ENCODE assay signal across 11 mouse cellular contexts in genomic region chr7:98158481-98158880, GRCm38 (mm10). TPM values are rescaled to one million over a fixed set of nuclear protein-coding genes. Genes with fewer than 3 reads are reported as not detected.
DNase-seq lines count a peak whose midpoint lies in the region; ATAC-seq and TF ChIP-seq lines count a peak whose summit lies in the region.
"Had no signal": no experiment of that assay in that cellular context is flagged by ENCODE, and none has a peak within 500 bp of the region (broad histone marks: within the 10 kb centered on the region; RNA-seq: fewer than 3 reads in every experiment).

No protein-coding gene starts in this region.

- TF ChIP-seq EP300 in liver, embryonic 14.5 days (IDR thresholded peaks at IDR 0.05; ENCODE audit: low read depth) = no peak

- WGBS in embryonic facial prominence, embryonic 15.5 days = 47% methylated on average over 8 of the region's 8 CpGs
- 42% methylated on average over 8 of the region's 8 CpGs for WGBS in liver, embryonic 14.5 days (ENCODE audit: insufficient replicate concordance)
- whole genome bisulfite sequencing in stomach, embryonic 16.5 days = 26% methylated on average over 8 of the region's 8 CpGs
- WGBS in midbrain, embryonic 15.5 days = 74% methylated on average over 8 of the region's 8 CpGs
- 56% methylated on average over 8 of the region's 8 CpGs for WGBS in hindbrain, embryonic 12.5 days

- 0 out of 2 replicates have a peak, but pooled peaks cover 4% of the 10 kb centered on the region for H3K36me3 ChIP-seq in embryonic facial prominence, embryonic 15.5 days
- peaks cover 26% of the 10 kb centered on the region for H3K36me3 ChIP-seq in liver, embryonic 14.5 days (replicated peaks; ENCODE audit: control insufficient read depth, insufficient read depth, low read depth)
- no peaks in the 10 kb centered on the region for H3K36me3 ChIP-seq in stomach, embryonic 16.5 days (ENCODE audit: control insufficient read depth, insufficient read depth, low read length)
- no peaks in the 10 kb centered on the region for H3K36me3 ChIP-seq in midbrain, embryonic 15.5 days (replicated peaks)
- no peaks in the 10 kb centered on the region for H3K36me3 ChIP-seq in hindbrain, embryonic 12.5 days
- H3K36me3 ChIP-seq: heart, embryonic 15.5 days had no signal

- no peak overlapping the region for H3K9ac ChIP-seq in embryonic facial prominence, embryonic 15.5 days
- peak overlapping the region; percentile 44 for H3K9ac ChIP-seq in liver, embryonic 14.5 days (replicated peaks)
- H3K9ac ChIP-seq in stomach, embryonic 16.5 days (ENCODE audit: low read length) = 0 out of 2 replicates have a peak overlapping the region, but pooled peaks have one; percentile 17
- no peak overlapping the region for H3K9ac ChIP-seq in midbrain, embryonic 15.5 days
- no peak overlapping the region for H3K9ac ChIP-seq in hindbrain, embryonic 12.5 days
- H3K9ac ChIP-seq: heart, embryonic 15.5 days had no signal

- no peak overlapping the region for H3K4me3 ChIP-seq in embryonic facial prominence, embryonic 15.5 days (replicated peaks)
- H3K4me3 ChIP-seq in liver, embryonic 14.5 days (ENCODE audit: insufficient read depth in 1 of 2, low read depth in 2 of 2, low read length in 2 of 2) = peak overlapping the region; percentile 30 to 44
- H3K4me3 ChIP-seq in stomach, embryonic 16.5 days (replicated peaks; ENCODE audit: low read length) = no peak overlapping the region
- H3K4me3 ChIP-seq in midbrain, embryonic 15.5 days = no peak overlapping the region
- H3K4me3 ChIP-seq in hindbrain, embryonic 12.5 days = no peak overlapping the region
- H3K4me3 ChIP-seq: heart, embryonic 15.5 days had no signal

- H3K4me1 ChIP-seq in embryonic facial prominence, embryonic 15.5 days = peaks cover 51% of the 10 kb centered on the region
- H3K4me1 ChIP-seq in liver, embryonic 14.5 days (replicated peaks; ENCODE audit: control insufficient read depth in 2 of 2, insufficient read depth in 2 of 2, low read length in 1 of 2) = peaks cover 33 to 54% of the 10 kb centered on the region in 2 experiments
- peaks cover 41% of the 10 kb centered on the region for H3K4me1 ChIP-seq in stomach, embryonic 16.5 days (ENCODE audit: control insufficient read depth, insufficient read depth, low read length)
- H3K4me1 ChIP-seq in midbrain, embryonic 15.5 days = peaks cover 17% of the 10 kb centered on the region
- H3K4me1 ChIP-seq in hindbrain, embryonic 12.5 days = peaks cover 44% of the 10 kb centered on the region

- no peaks in the 10 kb centered on the region for H3K27me3 ChIP-seq in embryonic facial prominence, embryonic 15.5 days
- no peaks in the 10 kb centered on the region for H3K27me3 ChIP-seq in liver, embryonic 14.5 days (ENCODE audit: control insufficient read depth, insufficient read depth, low read length)
- H3K27me3 ChIP-seq in stomach, embryonic 16.5 days (ENCODE audit: control insufficient read depth, insufficient read depth, low read length) = no peaks in the 10 kb centered on the region
- no peaks in the 10 kb centered on the region for H3K27me3 ChIP-seq in midbrain, embryonic 15.5 days (replicated peaks)
- peaks cover 8% of the 10 kb centered on the region; the same call in 1 of the 2 replicates for H3K27me3 ChIP-seq in hindbrain, embryonic 12.5 days
- H3K27me3 ChIP-seq: heart, embryonic 15.5 days had no signal

- peak overlapping the region; percentile 71 for H3K27ac ChIP-seq in embryonic facial prominence, embryonic 15.5 days (replicated peaks)
- H3K27ac ChIP-seq in liver, embryonic 14.5 days = peak overlapping the region; percentile 77
- peak overlapping the region; percentile 72 for H3K27ac ChIP-seq in stomach, embryonic 16.5 days (ENCODE audit: low read length)
- no peak overlapping the region for H3K27ac ChIP-seq in midbrain, embryonic 15.5 days
- H3K27ac ChIP-seq in hindbrain, embryonic 12.5 days = no peak overlapping the region; the same call in 1 of the 2 replicates

- H3K4me2 ChIP-seq in embryonic facial prominence, embryonic 15.5 days (replicated peaks) = 0 out of 2 replicates have a peak overlapping the region, but pooled peaks have one; percentile 15
- peak overlapping the region; percentile 43 for H3K4me2 ChIP-seq in liver, embryonic 14.5 days (ENCODE audit: low read depth)
- H3K4me2 ChIP-seq in stomach, embryonic 16.5 days (ENCODE audit: low read depth, low read length) = 0 out of 2 replicates have a peak overlapping the region, but pooled peaks have one; percentile 20
- H3K4me2 ChIP-seq in midbrain, embryonic 15.5 days = no peak overlapping the region
- H3K4me2 ChIP-seq in hindbrain, embryonic 12.5 days (replicated peaks) = no peak overlapping the region
- H3K4me2 ChIP-seq: heart, embryonic 15.5 days had no signal

- no peak for ATAC-seq in embryonic facial prominence, embryonic 15.5 days (ENCODE audit: insufficient number of reproducible peaks, low FRiP score, low TSS enrichment, low read depth)
- peak; percentile 34; the same call in 1 of the 2 replicates for ATAC-seq in liver, embryonic 14.5 days (ENCODE audit: insufficient read depth)
- ATAC-seq in stomach, embryonic 16.5 days (ENCODE audit: insufficient read depth, low FRiP score) = peak; percentile 80
- no peak for ATAC-seq in midbrain, embryonic 15.5 days (replicated peaks)
- ATAC-seq in megakaryocyte-erythroid progenitor cell, adult 5-6 weeks (replicated peaks; ENCODE audit: low FRiP score, low TSS enrichment, poor library complexity, severe bottlenecking) = no peak
- no peak for ATAC-seq in hindbrain, embryonic 12.5 days (ENCODE audit: low FRiP score)

- peak; percentile 81 for DNase-seq in kidney, adult 18-20 months
- no peak for DNase-seq in liver, embryonic 14.5 days (ENCODE audit: low read depth in 3 of 3, low spot score in 3 of 3)
- DNase-seq: retina, postnatal 1 day; thymus, postnatal 25 days had no signal

- H3K9me3 ChIP-seq in embryonic facial prominence, embryonic 15.5 days (replicated peaks) = no peaks in the 10 kb centered on the region
- H3K9me3 ChIP-seq in liver, embryonic 14.5 days (ENCODE audit: control insufficient read depth, low read length) = no peaks in the 10 kb centered on the region
- no peaks in the 10 kb centered on the region for H3K9me3 ChIP-seq in stomach, embryonic 16.5 days (replicated peaks; ENCODE audit: control insufficient read depth, low read length)
- H3K9me3 ChIP-seq in midbrain, embryonic 15.5 days = no peaks in the 10 kb centered on the region
- no peaks in the 10 kb centered on the region for H3K9me3 ChIP-seq in hindbrain, embryonic 12.5 days (replicated peaks)
- H3K9me3 ChIP-seq: heart, embryonic 15.5 days had no signal

- TF ChIP-seq CTCF in liver, embryonic 14.5 days (IDR thresholded peaks at IDR 0.05; ENCODE audit: low read depth) = no peak

RNA-seq across cellular contexts. Expression of gene Omp, which starts 13.2 kb away (rescaled TPM):
- 7.3 and 10.7 TPM in 2 replicates for polyA plus RNA-seq in embryonic facial prominence, embryonic 15.5 days (2015; fragmentation: Nextera tagmentation; extraction: Ambion mirVana)
- polyA plus RNA-seq in liver, embryonic 14.5 days (2012; rRNA removed) = 0.61 and 0.63 TPM in 2 replicates
- 0.24 and 0.44 TPM in 2 replicates for polyA plus RNA-seq in liver, embryonic 14.5 days (2014; fragmentation: Nextera tagmentation; extraction: Ambion mirVana)
- 2.1 and 2.5 TPM in 2 replicates for polyA plus RNA-seq in stomach, embryonic 16.5 days (2015; fragmentation: Nextera tagmentation; extraction: Ambion mirVana)
- 0.33 and 0.37 TPM in 2 replicates for polyA plus RNA-seq in midbrain, embryonic 15.5 days (2015; fragmentation: Nextera tagmentation; extraction: Ambion mirVana)
- total RNA-seq in megakaryocyte-erythroid progenitor cell, adult 5-6 weeks (2014; fragmentation: Nextera tagmentation) = 0.63 and 0.82 TPM in 2 replicates
- not detected in 2 replicates for total RNA-seq in megakaryocyte-erythroid progenitor cell, adult 5-6 weeks (2017)
- 0.28 and 0.73 TPM in 2 replicates for polyA plus RNA-seq in hindbrain, embryonic 12.5 days (2016; fragmentation: Nextera tagmentation; extraction: Ambion mirVana)
- polyA plus RNA-seq: forebrain, embryonic 11.5 days had no signal

RNA-seq across cellular contexts. Expression of gene Capn5, which starts 19.6 kb away (rescaled TPM):
- polyA plus RNA-seq in embryonic facial prominence, embryonic 15.5 days (2015; fragmentation: Nextera tagmentation; extraction: Ambion mirVana) = 9.2 and 11.2 TPM in 2 replicates
- 13.1 and 13.2 TPM in 2 replicates for polyA plus RNA-seq in liver, embryonic 14.5 days (2012; rRNA removed)
- polyA plus RNA-seq in liver, embryonic 14.5 days (2014; fragmentation: Nextera tagmentation; extraction: Ambion mirVana) = 8.9 and 9.8 TPM in 2 replicates
- polyA plus RNA-seq in stomach, embryonic 16.5 days (2015; fragmentation: Nextera tagmentation; extraction: Ambion mirVana) = 24.5 and 34.3 TPM in 2 replicates
- polyA plus RNA-seq in midbrain, embryonic 15.5 days (2015; fragmentation: Nextera tagmentation; extraction: Ambion mirVana) = 18.5 and 19.0 TPM in 2 replicates
- 7.5 and 8.3 TPM in 2 replicates for total RNA-seq in megakaryocyte-erythroid progenitor cell, adult 5-6 weeks (2014; fragmentation: Nextera tagmentation)
- 5.6 and 5.9 TPM in 2 replicates for total RNA-seq in megakaryocyte-erythroid progenitor cell, adult 5-6 weeks (2017)
- 12.3 and 12.7 TPM in 2 replicates for polyA plus RNA-seq in hindbrain, embryonic 12.5 days (2016; fragmentation: Nextera tagmentation; extraction: Ambion mirVana)

RNA-seq across cellular contexts. Expression of gene Myo7a, which starts 39.2 kb away (rescaled TPM):
- polyA plus RNA-seq in embryonic facial prominence, embryonic 15.5 days (2015; fragmentation: Nextera tagmentation; extraction: Ambion mirVana) = 7.2 and 9.8 TPM in 2 replicates
- 10.3 and 10.4 TPM in 2 replicates for polyA plus RNA-seq in liver, embryonic 14.5 days (2012; rRNA removed)
- polyA plus RNA-seq in liver, embryonic 14.5 days (2014; fragmentation: Nextera tagmentation; extraction: Ambion mirVana) = 6.6 and 7.3 TPM in 2 replicates
- polyA plus RNA-seq in stomach, embryonic 16.5 days (2015; fragmentation: Nextera tagmentation; extraction: Ambion mirVana) = 10.9 and 11.4 TPM in 2 replicates
- polyA plus RNA-seq in midbrain, embryonic 15.5 days (2015; fragmentation: Nextera tagmentation; extraction: Ambion mirVana) = 20.6 and 23.8 TPM in 2 replicates
- total RNA-seq in megakaryocyte-erythroid progenitor cell, adult 5-6 weeks (2014; fragmentation: Nextera tagmentation) = 2.3 and 6.1 TPM in 2 replicates
- 1.9 and 10.8 TPM in 2 replicates for total RNA-seq in megakaryocyte-erythroid progenitor cell, adult 5-6 weeks (2017)
- polyA plus RNA-seq in hindbrain, embryonic 12.5 days (2016; fragmentation: Nextera tagmentation; extraction: Ambion mirVana) = 21.9 and 22.5 TPM in 2 replicates

RNA-seq across cellular contexts. Expression of gene B3gnt6, which starts 40.8 kb away (rescaled TPM):
- not detected in 2 replicates for polyA plus RNA-seq in embryonic facial prominence, embryonic 15.5 days (2015; fragmentation: Nextera tagmentation; extraction: Ambion mirVana)
- 0.03 and 0.08 TPM in 2 replicates for polyA plus RNA-seq in liver, embryonic 14.5 days (2012; rRNA removed)
- 0.05 TPM in 1 of 2 replicates, not detected in the other for polyA plus RNA-seq in liver, embryonic 14.5 days (2014; fragmentation: Nextera tagmentation; extraction: Ambion mirVana)
- not detected in 2 replicates for polyA plus RNA-seq in stomach, embryonic 16.5 days (2015; fragmentation: Nextera tagmentation; extraction: Ambion mirVana)
- 0.15 and 0.41 TPM in 2 replicates for polyA plus RNA-seq in midbrain, embryonic 15.5 days (2015; fragmentation: Nextera tagmentation; extraction: Ambion mirVana)
- not detected in 2 replicates for total RNA-seq in megakaryocyte-erythroid progenitor cell, adult 5-6 weeks (2014; fragmentation: Nextera tagmentation)
- not detected in 2 replicates for total RNA-seq in megakaryocyte-erythroid progenitor cell, adult 5-6 weeks (2017)
- 0.09 TPM in 1 of 2 replicates, not detected in the other for polyA plus RNA-seq in hindbrain, embryonic 12.5 days (2016; fragmentation: Nextera tagmentation; extraction: Ambion mirVana)
- polyA plus RNA-seq: forebrain, embryonic 11.5 days; heart, embryonic 15.5 days had no signal

Comparison
In these comparisons a context has a peak if more than half of its experiments do, and no peak if none do; other contexts are left out.
1. ATAC-seq: peak in liver, embryonic 14.5 days (single experiment) and stomach, embryonic 16.5 days (single experiment); none in embryonic facial prominence, embryonic 15.5 days (single experiment), midbrain, embryonic 15.5 days (single experiment), megakaryocyte-erythroid progenitor cell, adult 5-6 weeks (single experiment) and hindbrain, embryonic 12.5 days (single experiment).
2. H3K27ac ChIP-seq: peak in embryonic facial prominence, embryonic 15.5 days (single experiment), liver, embryonic 14.5 days (single experiment) and stomach, embryonic 16.5 days (single experiment); none in midbrain, embryonic 15.5 days (single experiment) and hindbrain, embryonic 12.5 days (single experiment).
3. H3K4me2 ChIP-seq: peak in embryonic facial prominence, embryonic 15.5 days (single experiment), liver, embryonic 14.5 days (single experiment) and stomach, embryonic 16.5 days (single experiment); none in midbrain, embryonic 15.5 days (single experiment) and hindbrain, embryonic 12.5 days (single experiment).
4. H3K4me3 ChIP-seq: peak in liver, embryonic 14.5 days (2 of 2); none in embryonic facial prominence, embryonic 15.5 days (single experiment), stomach, embryonic 16.5 days (single experiment), midbrain, embryonic 15.5 days (single experiment) and hindbrain, embryonic 12.5 days (single experiment).
5. H3K9ac ChIP-seq: peak in liver, embryonic 14.5 days (single experiment) and stomach, embryonic 16.5 days (single experiment); none in embryonic facial prominence, embryonic 15.5 days (single experiment), midbrain, embryonic 15.5 days (single experiment) and hindbrain, embryonic 12.5 days (single experiment).